Mouse (Mus musculus) T-helper 2 cell (primary cell): ENCODE measurements around the gene Klk7.

Experiments
- in situ Hi-C: fragments of 300-600 bp; cut with MboI, MseI; formaldehyde crosslinking; loops from one replicate; pipeline ENCODE4 v1.15.1; 2025; ENCODE audit warnings: high pct_unique_total_duplicates

The Klk7 gene

GRCm38 (mm10) chr7:43810994-43811393 lies at the start of gene Klk7:
Gene Klk7 (plus strand): TSS chr7:43811294.
- in situ Hi-C loops, result loop anchor here (5.0 kb wide), 1 partner anchor 34 kb away; no protein-coding TSS in a partner anchor

GRCm38 (mm10) chr7:43766484-43766883 lies 44.6 kb upstream of the Klk7 start:
- in situ Hi-C loops, result no loop called here

- in situ Hi-C loops, result no loop called here
These were observed 42.5 kb upstream of the Klk7 start, which contains the start of gene Klk12 for GRCm38 (mm10) chr7:43768597-43768996. Gene Klk12 (plus strand): TSS chr7:43768897.

GRCm38 (mm10) chr7:43769636-43770035 lies 41.5 kb upstream of the Klk7 start:
- in situ Hi-C loops, result no loop called here

GRCm38 (mm10) chr7:43770701-43771100 lies 40.4 kb upstream of the Klk7 start:
- in situ Hi-C loops, result no loop called here

GRCm38 (mm10) chr7:43771916-43772315 lies 39.2 kb upstream of the Klk7 start:
- in situ Hi-C loops, result no loop called here

- in situ Hi-C loops, result no loop called here
These were observed 38.2 kb upstream of the Klk7 start for GRCm38 (mm10) chr7:43772901-43773300.

GRCm38 (mm10) chr7:43774364-43774763 lies 36.7 kb upstream of the Klk7 start, which contains the start of gene Klk11:
Gene Klk11 (plus strand): TSS chr7:43774604.
- in situ Hi-C loops, result no loop called here

- in situ Hi-C loops, result loop anchor here (5.0 to 25.0 kb wide), 3 partner anchors 37 to 687 kb away; partner anchors contain the start of genes Aspdh, Josd2, Klk14 and Klk7
These were observed 36.3 kb upstream of the Klk7 start for GRCm38 (mm10) chr7:43774802-43775201.

GRCm38 (mm10) chr7:43775311-43776057 lies 35.6 kb upstream of the Klk7 start:
- in situ Hi-C loops, result loop anchor here (5.0 to 25.0 kb wide), 3 partner anchors 37 to 687 kb away; partner anchors contain the start of genes Aspdh, Josd2, Klk14 and Klk7

GRCm38 (mm10) chr7:43776506-43776905 lies 34.6 kb upstream of the Klk7 start:
- in situ Hi-C loops, result loop anchor here (5.0 to 25.0 kb wide), 3 partner anchors 36 to 686 kb away; partner anchors contain the start of genes Aspdh, Josd2, Klk14 and Klk7

- in situ Hi-C loops, result loop anchor here (5.0 to 25.0 kb wide), 3 partner anchors 35 to 685 kb away; partner anchors contain the start of genes Aspdh, Josd2, Klk14 and Klk7
These were observed 33.7 kb upstream of the Klk7 start for GRCm38 (mm10) chr7:43777423-43777822.

- in situ Hi-C loops, result loop anchor here (5.0 to 25.0 kb wide), 3 partner anchors 34 to 684 kb away; partner anchors contain the start of genes Aspdh, Josd2, Klk14 and Klk7
These were observed 32.7 kb upstream of the Klk7 start for GRCm38 (mm10) chr7:43778176-43778970.

GRCm38 (mm10) chr7:43780241-43780640 lies 30.9 kb upstream of the Klk7 start:
- in situ Hi-C loops, result loop anchor here (25.0 kb wide), 1 partner anchor 682 kb away; the partner anchor contains the start of genes Aspdh and Josd2

GRCm38 (mm10) chr7:43780746-43781145 lies 30.3 kb upstream of the Klk7 start, which contains the start of gene Klk10:
Gene Klk10 (plus strand): TSS chr7:43781035.
- in situ Hi-C loops, result loop anchor here (25.0 kb wide), 1 partner anchor 682 kb away; the partner anchor contains the start of genes Aspdh and Josd2

GRCm38 (mm10) chr7:43781541-43781940 lies 29.6 kb upstream of the Klk7 start:
- in situ Hi-C loops, result loop anchor here (25.0 kb wide), 1 partner anchor 681 kb away; the partner anchor contains the start of genes Aspdh and Josd2

- in situ Hi-C loops, result loop anchor here (25.0 kb wide), 1 partner anchor 680 kb away; the partner anchor contains the start of genes Aspdh and Josd2
These were observed 28.5 kb upstream of the Klk7 start for GRCm38 (mm10) chr7:43782275-43783265.

- in situ Hi-C loops, result loop anchor here (25.0 kb wide), 1 partner anchor 677 kb away; the partner anchor contains the start of genes Aspdh and Josd2
These were observed 25.8 kb upstream of the Klk7 start for GRCm38 (mm10) chr7:43785286-43785685.

GRCm38 (mm10) chr7:43788096-43788495 lies 23.0 kb upstream of the Klk7 start:
- in situ Hi-C loops, result loop anchor here (25.0 kb wide), 1 partner anchor 674 kb away; the partner anchor contains the start of genes Aspdh and Josd2

- in situ Hi-C loops, result loop anchor here (25.0 kb wide), 1 partner anchor 673 kb away; the partner anchor contains the start of genes Aspdh and Josd2
These were observed 21.8 kb upstream of the Klk7 start for GRCm38 (mm10) chr7:43789295-43789694.
